Mouse (Mus musculus): ENCODE measurements around the gene Luc7l3.

DNA sequence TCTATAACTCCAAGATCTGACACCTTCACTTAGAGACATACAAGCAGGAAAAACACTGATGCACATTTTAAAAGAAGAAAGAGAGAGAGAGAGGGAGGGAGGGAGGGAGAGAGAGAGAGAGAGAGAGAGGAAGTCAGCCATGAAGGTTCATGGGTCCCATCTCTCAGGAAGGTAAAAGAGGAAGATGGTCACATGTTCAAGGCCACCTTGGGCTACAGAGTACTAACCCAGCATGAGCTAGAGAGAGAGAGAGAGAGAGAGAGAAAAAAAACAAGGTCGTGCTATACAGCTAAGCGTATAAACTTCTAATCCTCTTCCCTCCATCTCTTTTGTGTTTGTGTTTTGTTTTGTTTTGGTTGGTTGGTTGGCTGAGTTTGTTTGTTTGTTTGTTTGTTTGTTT lies 50.8 kb downstream of the Luc7l3 start:
- TF ChIP-seq CTCF (IDR thresholded peaks at IDR 0.05; ENCODE audit: low read depth): no peak
- TF ChIP-seq EP300 (IDR thresholded peaks at IDR 0.05; ENCODE audit: low read depth): no peak

All from liver, postnatal 0 days (tissue).